Mouse (Mus musculus) forebrain, postnatal 0 days (tissue): ENCODE measurements around the gene Neurl4. TPM values are rescaled to one million over a fixed set of nuclear protein-coding genes. Genes with fewer than 3 reads are reported as not detected.
"Not testable (repeated sequence)": the region's sequence is repeated elsewhere in the genome, so short reads cannot be mapped to it uniquely, and the experiment has no call there.

Experiments used
- ATAC-seq: fragments of 200-750 bp; cut with Nextera tagmentation; 2 replicates; pipeline ENCODE4 v1.8.0; 2017; ENCODE audit warnings: mild to moderate bottlenecking, moderate library complexity
- DNase-seq: peaks from one replicate; pipeline ENCODE4 v3.0.0-alpha.2; 2015
- H3K27ac ChIP-seq: fragments of 300-500 bp; sonication (generic); 2 replicates; pipeline ENCODE4 v1.5.1; 2014; ENCODE audit warnings: low read depth, mild to moderate bottlenecking, antibody characterized with exemption, low read length, moderate library complexity, mixed read lengths
- H3K27me3 ChIP-seq: fragments of 300-500 bp; sonication (generic); 2 replicates; pipeline ENCODE4 v1.6.1; 2014; ENCODE audit warnings: mild to moderate bottlenecking, low read length, mixed read lengths; ENCODE audit not compliant: insufficient read depth
- H3K36me3 ChIP-seq: fragments of 300-500 bp; sonication (generic); 2 replicates; pipeline ENCODE4 v1.6.1; 2014; ENCODE audit warnings: mild to moderate bottlenecking, moderate library complexity; ENCODE audit not compliant: insufficient read depth
- H3K4me1 ChIP-seq: fragments of 300-500 bp; sonication (generic); 2 replicates; pipeline ENCODE4 v1.6.1; 2014; ENCODE audit warnings: antibody characterized with exemption; ENCODE audit not compliant: insufficient read depth
- H3K4me2 ChIP-seq: fragments of 300-500 bp; sonication (generic); 2 replicates; pipeline ENCODE4 v1.6.1; 2014; ENCODE audit warnings: low read depth, mild to moderate bottlenecking, moderate library complexity
- H3K4me3 ChIP-seq: fragments of 300-500 bp; sonication (generic); 2 replicates; pipeline ENCODE4 v1.5.1; 2014; ENCODE audit warnings: low read depth, low read length, mixed read lengths
- H3K9ac ChIP-seq: fragments of 300-500 bp; sonication (generic); 2 replicates; pipeline ENCODE4 v1.6.1; 2014; ENCODE audit warnings: mild to moderate bottlenecking
- H3K9me3 ChIP-seq: fragments of 300-500 bp; sonication (generic); 2 replicates; pipeline ENCODE4 v1.6.1; 2016; ENCODE audit warnings: low read length
- CTCF ChIP-seq: sonication (generic); IDR thresholded peaks from 2 replicates; pipeline ENCODE4 v1.5.1; 2016; ENCODE audit warnings: antibody characterized with exemption, control low read depth, low read depth
- WGBS: fragments of 180-500 bp; shearing (Covaris S2); extraction: QIAGEN DNeasy Blood & Tissue Kit; methylation state at CpG from one replicate; pipeline ENCODE4 v1.1.7; 2014; 5-methylcytosine and 5-hydroxymethylcytosine counted together
- polyA plus RNA-seq: library from polyadenylated mRNA; unstranded; fragments of >200 nt; fragmentation: Nextera tagmentation; extraction: Ambion mirVana; gene quantifications from 2 replicates; pipeline ENCODE4 v1.2.1, GENCODE M21; 2015
- total RNA-seq: library from RNA; depleted of rRNA; stranded (reverse); fragments of >200 nt; gene quantifications from 2 replicates; pipeline ENCODE4 v1.2.3, GENCODE M21; 2014

Neurl4 gene
- total and polyA plus RNA-seq, 2 experiments from 2014 or later = 18.2 to 155 TPM

DNA sequence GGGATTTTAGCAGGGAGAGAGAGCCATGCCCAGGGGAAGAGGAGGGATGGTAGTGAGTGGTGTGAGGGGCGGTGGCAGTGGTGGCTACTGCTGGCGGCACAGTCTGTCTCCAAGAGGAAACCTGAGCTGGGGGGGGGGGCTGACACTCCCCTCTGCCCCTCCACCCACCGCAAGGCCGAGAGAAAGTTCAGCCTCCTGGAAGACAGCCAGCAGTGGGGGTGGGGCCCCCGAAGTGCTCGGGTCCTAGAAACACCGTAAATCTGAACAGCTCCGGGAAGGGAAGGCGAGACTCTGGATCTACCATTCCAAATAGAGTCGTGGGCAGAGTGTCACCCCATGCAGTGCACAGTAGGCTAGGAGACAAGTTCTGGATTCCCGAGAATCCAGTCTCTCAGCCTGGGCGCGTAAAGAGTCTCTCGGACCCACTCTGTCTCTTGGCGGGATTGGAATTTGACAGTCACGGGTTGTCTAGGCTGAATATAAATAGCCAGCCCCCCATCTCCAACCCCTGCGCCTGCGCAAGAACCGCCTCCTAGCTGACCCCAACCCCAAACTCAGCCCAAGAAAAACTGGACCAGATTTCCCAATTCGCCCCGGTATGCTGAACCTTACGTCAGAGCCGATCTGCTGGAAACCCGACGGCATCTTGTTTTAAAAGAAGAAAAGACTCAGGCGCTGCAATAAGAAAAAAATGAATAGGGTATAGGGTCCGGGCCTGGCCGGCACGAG lies 46.6 kb downstream of the Neurl4 start:
- H3K36me3 ChIP-seq = no peaks in the 10 kb centered on the region
- ATAC-seq (peak; percentile 26), DNase-seq (no peak)
- no peaks in the 10 kb centered on the region for H3K9me3 ChIP-seq
- no peak for TF ChIP-seq CTCF
- H3K4me1 ChIP-seq = no peaks in the 10 kb centered on the region
- H3K27ac ChIP-seq = no peak overlapping the region
- H3K9ac ChIP-seq = peak overlapping the region; percentile 43
- peak overlapping the region; percentile 39 for H3K4me3 ChIP-seq
- H3K4me2 ChIP-seq = peak overlapping the region; percentile 51
- H3K27me3 ChIP-seq = no peaks in the 10 kb centered on the region; the same call in 1 of the 2 replicates
- WGBS = 3% methylated on average over 29 of the region's 29 CpGs

DNA sequence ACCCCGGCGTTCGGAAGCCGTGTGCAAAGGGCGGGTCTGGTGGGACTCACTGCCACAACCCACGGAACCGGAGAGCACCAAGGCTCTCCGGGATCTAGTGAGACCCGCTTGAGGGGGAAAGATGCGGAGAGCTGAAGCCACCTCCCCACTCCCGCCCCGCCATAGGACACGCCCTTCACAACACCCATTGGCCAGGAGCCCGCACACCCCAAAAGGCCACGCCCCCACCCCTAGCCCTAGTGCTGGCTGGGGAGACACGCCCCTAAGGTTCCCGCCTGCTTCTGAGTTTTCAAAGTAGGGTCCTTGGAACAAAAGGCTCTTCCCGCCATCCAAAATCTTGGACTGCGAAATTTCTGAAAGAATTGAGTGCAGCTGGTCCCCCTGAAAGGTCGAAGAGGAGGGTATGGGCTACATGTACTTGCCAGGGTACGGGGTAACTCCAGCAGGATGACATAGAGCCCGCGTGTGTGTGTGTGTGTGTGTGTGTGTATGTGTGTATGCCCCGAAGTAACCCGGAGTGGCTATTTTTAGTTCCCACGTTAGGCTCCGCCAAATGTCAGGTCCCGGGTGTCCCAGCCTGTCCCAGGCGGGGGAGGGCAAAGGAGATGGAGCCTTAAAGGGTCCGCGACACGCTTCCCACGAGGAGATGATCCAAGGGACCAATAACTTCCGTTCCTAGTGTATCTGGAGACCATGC lies 47.3 kb downstream of the Neurl4 start, which contains the start of gene Slc2a4:
TSS of gene Slc2a4 (minus strand) at position 123 of the 697 bp plus-strand sequence.
- Histone ChIP-seq H3K27ac (no peak within 1 kb of the TSS), H3K27me3 (no peaks in the 10 kb centered on the region; the same call in 1 of the 2 replicates), H3K9me3 (no peaks in the 10 kb centered on the region), H3K9ac (peak within 1 kb of the TSS; percentile 43), H3K4me1 (no peaks in the 10 kb centered on the region), H3K36me3 (no peaks in the 10 kb centered on the region), H3K4me3 (peak within 1 kb of the TSS; percentile 39), H3K4me2 (peak within 1 kb of the TSS; percentile 51)
- peak; percentile 94 for ATAC-seq
- DNase-seq = peak; percentile 90
- TF ChIP-seq CTCF = no peak
- WGBS = under 1% methylated on average over 34 of the region's 34 CpGs

DNA sequence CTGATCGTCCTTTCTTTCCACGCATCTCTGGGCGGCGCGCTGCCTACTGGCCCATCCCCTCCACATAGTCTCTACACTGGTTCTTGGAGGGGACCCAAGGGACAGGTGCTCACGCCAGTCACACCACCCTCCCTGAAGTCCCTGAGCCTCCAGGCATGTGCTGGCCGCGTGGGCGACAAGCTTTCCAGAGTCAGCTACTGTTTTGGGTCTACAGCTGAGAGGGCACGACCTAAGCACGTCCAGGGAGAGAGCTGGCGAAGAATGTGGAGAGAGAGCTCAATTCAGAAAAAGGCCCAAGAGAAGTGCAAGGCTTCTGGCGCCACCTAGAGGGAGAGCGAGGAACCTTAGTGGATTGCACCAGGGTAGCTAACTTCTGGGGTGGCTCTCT lies 47.9 kb downstream of the Neurl4 start:
- Histone ChIP-seq H3K27ac (no peak overlapping the region), H3K9ac (0 out of 2 replicates have a peak overlapping the region, but pooled peaks have one; percentile 43)

DNA sequence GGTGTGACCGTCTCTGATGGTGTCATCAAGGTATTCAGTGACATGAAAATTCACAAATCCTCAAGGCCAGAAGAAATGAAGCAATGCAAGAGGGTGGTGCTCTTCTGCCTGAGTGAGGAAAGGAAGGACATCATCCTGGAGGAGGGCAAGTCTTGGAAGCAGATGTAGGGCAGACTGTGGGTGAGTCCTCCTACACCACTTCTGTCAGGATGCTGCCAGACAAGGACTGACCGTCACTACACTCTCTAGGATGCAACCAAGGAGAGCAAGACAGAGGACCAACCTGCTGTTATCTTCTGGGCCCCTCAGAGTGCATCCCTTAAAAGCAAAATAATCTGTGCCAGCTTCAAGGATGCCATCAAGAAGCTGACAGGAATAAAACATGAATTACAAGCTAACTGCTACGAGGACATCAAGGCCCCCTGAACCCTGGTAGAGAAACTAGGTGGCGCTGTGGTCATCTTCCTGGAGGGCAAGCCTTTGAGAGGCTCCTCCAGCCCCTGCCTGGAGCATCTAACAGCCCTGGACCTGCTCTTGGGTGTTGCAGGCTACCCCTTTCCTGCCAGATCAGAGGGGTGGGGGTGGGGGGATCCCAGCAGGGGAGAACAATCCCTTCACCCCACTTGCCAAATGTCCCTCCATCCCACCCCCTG lies 50.1 kb downstream of the Neurl4 start:
- Histone ChIP-seq H3K4me1 (no peaks in the 10 kb centered on the region), H3K9ac (no peak overlapping the region), H3K36me3 (no peaks in the 10 kb centered on the region), H3K27me3 (no peaks in the 10 kb centered on the region), H3K9me3 (no peaks in the 10 kb centered on the region), H3K4me2 (no peak overlapping the region), H3K4me3 (no peak overlapping the region), H3K27ac (no peak overlapping the region)
- DNase-seq = no peak
- ATAC-seq = no peak
- 42% methylated on average over 4 of the region's 4 CpGs for WGBS
- TF ChIP-seq CTCF = no peak

More for the DNA sequence above, 47.9 kb downstream of the Neurl4 start:
- Histone ChIP-seq H3K9me3 (no peaks in the 10 kb centered on the region), H3K4me1 (no peaks in the 10 kb centered on the region), H3K36me3 (no peaks in the 10 kb centered on the region), H3K4me2 (peak overlapping the region; percentile 51), H3K27me3 (no peaks in the 10 kb centered on the region; the same call in 1 of the 2 replicates), H3K4me3 (peak overlapping the region; percentile 39)
- ATAC-seq (peak; percentile 61), DNase-seq (peak; percentile 84)
- TF ChIP-seq CTCF = peak; percentile 85
- WGBS = under 1% methylated on average over 14 of the region's 14 CpGs

DNA sequence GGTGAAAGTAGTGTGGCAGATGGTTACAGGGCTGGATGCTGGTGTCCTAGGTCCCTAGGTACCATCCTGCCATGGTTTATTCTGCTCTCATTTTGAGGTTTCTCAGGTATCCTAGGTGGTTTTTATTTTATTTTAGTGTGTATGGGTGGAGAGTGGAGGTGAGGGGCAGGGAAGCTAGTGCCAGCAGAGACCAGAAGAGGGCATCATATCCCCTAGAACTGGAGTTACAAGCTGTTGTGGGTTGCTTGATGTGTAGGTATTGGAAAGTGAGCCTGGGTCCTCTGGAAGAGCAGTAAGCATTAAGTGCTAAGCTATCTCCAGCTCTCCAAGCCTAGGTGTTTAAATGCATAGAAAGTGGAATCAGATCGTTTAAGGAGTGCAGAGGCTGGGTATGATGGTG lies 51.4 kb downstream of the Neurl4 start:
- no peak overlapping the region for H3K4me2 ChIP-seq
- no peaks in the 10 kb centered on the region for H3K9me3 ChIP-seq
- no peak for DNase-seq
- no peaks in the 10 kb centered on the region for H3K27me3 ChIP-seq
- no peak for ATAC-seq
- no peaks in the 10 kb centered on the region for H3K4me1 ChIP-seq
- no peak overlapping the region for H3K9ac ChIP-seq
- H3K4me3 ChIP-seq = no peak overlapping the region
- H3K36me3 ChIP-seq = no peaks in the 10 kb centered on the region
- no peak for TF ChIP-seq CTCF
- 31% methylated on average over 1 of the region's 1 CpGs for WGBS
- no peak overlapping the region for H3K27ac ChIP-seq

DNA sequence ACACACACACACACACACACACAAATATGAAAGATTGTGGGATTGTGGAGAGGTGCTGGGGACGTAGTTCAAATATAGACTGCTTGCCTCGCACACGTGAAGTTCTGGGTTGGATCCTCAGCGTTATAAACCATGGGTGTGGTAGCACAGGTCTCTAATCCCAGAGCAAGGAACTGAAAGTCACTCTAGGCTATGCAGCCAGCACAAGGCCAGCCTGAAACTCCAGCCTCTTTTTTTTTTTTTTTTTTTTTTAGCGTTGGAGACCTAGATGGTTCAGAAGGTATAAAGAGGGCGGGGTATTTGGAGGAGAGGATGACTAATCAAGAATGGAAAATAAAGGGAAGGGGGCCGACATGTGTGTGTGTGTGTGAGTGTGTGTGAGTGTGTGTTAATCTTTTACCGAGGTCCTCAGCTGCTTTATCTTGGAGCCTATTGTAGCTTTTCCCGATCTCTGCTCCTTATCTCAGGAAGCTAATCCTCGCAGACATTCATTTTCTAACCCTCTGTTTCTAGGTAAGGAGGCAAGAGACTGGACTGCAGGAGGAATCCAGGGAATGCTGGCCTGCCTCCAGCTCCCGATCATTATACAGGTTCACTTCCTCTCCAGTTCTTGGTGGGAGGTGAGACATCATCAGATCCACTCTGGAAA lies 52.5 kb downstream of the Neurl4 start:
- H3K9ac ChIP-seq = no peak overlapping the region
- no peaks in the 10 kb centered on the region for H3K36me3 ChIP-seq
- no peak overlapping the region for H3K27ac ChIP-seq
- ATAC-seq (no peak), DNase-seq (no peak)
- H3K4me2 ChIP-seq = no peak overlapping the region
- no peaks in the 10 kb centered on the region for H3K9me3 ChIP-seq
- no peaks in the 10 kb centered on the region for H3K27me3 ChIP-seq
- H3K4me3 ChIP-seq = no peak overlapping the region
- no peak for TF ChIP-seq CTCF
- WGBS = 66% methylated on average over 11 of the region's 11 CpGs
- H3K4me1 ChIP-seq = no peaks in the 10 kb centered on the region

DNA sequence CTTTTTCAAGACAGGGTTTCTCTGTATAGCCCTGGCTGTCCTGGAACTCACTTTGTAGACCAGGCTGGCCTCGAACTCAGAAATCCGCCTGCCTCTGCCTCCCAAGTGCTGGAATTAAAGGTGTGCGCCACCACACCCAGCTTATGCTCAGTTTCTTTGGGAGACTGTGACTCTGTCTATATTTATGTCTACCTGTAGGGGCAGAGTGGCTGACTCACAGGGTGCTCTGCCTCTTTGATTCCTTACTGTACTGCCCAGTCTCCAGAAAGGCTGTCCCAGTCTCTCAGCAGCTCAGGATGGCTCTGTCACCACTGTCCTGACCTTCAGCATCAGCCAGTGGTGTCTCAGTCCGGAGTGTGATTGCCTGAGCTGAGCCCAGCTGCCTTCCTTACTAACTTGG lies 54.7 kb downstream of the Neurl4 start:
- not testable (repeated sequence) for H3K36me3 ChIP-seq, ATAC-seq, H3K9me3 ChIP-seq, H3K4me3 ChIP-seq, H3K4me2 ChIP-seq, H3K27ac ChIP-seq, DNase-seq, H3K9ac ChIP-seq, H3K27me3 ChIP-seq, H3K4me1 ChIP-seq
- WGBS = 60% methylated on average over 4 of the region's 4 CpGs
